Mouse (Mus musculus) neutrophil, adult 5-6 weeks (primary cell): ENCODE data around the gene Snrnp25. TPM values are rescaled to one million over a fixed set of nuclear protein-coding genes. Genes with fewer than 3 reads are reported as not detected.

Source experiments
- ATAC-seq: fragments of 151-379, 151-347 bp; 2 replicates; pipeline ENCODE4 v1.8.0; 2017; ENCODE audit warnings: mild to moderate bottlenecking, moderate TSS enrichment; ENCODE audit not compliant: insufficient number of reproducible peaks, poor library complexity, low FRiP score, severe bottlenecking; ENCODE audit errors: extremely low read depth
- total RNA-seq: library from RNA; stranded (forward); fragments of 200-1000 nt; gene quantifications from 2 replicates; pipeline ENCODE4 v1.2.3, GENCODE M21; 2017

The Snrnp25 gene
- total RNA-seq, 1 experiment from 2014 or later = 13.7 TPM

GRCm38 (mm10) chr11:32236712-32237410 lies 31.6 kb downstream of the Snrnp25 start:
- no peak for ATAC-seq

- no peak for ATAC-seq
These were observed 32.2 kb downstream of the Snrnp25 start for GRCm38 (mm10) chr11:32237411-32237795.

GRCm38 (mm10) chr11:32238093-32238860 lies 33.1 kb downstream of the Snrnp25 start:
- peak; percentile 90 for ATAC-seq

GRCm38 (mm10) chr11:32241391-32241790 lies 36.2 kb downstream of the Snrnp25 start:
- ATAC-seq = no peak

- ATAC-seq = no peak
These were observed 37.0 kb downstream of the Snrnp25 start for GRCm38 (mm10) chr11:32242209-32242608.

- no peak for ATAC-seq
These were observed 38.2 kb downstream of the Snrnp25 start for GRCm38 (mm10) chr11:32243205-32243955.

- no peak for ATAC-seq
These were observed 38.8 kb downstream of the Snrnp25 start for GRCm38 (mm10) chr11:32244064-32244463.

GRCm38 (mm10) chr11:32244617-32245016 lies 39.4 kb downstream of the Snrnp25 start:
- no peak for ATAC-seq

GRCm38 (mm10) chr11:32245614-32246013 lies 40.4 kb downstream of the Snrnp25 start:
- ATAC-seq = no peak

- no peak for ATAC-seq
These were observed 41.9 kb downstream of the Snrnp25 start for GRCm38 (mm10) chr11:32247068-32247467.

- ATAC-seq = no peak
These were observed 43.1 kb downstream of the Snrnp25 start for GRCm38 (mm10) chr11:32248350-32248749.

- no peak for ATAC-seq
These were observed 45.9 kb downstream of the Snrnp25 start for GRCm38 (mm10) chr11:32250880-32251763.

- ATAC-seq = no peak
These were observed 47.9 kb downstream of the Snrnp25 start for GRCm38 (mm10) chr11:32253121-32253520.

GRCm38 (mm10) chr11:32256146-32256545 lies 50.9 kb downstream of the Snrnp25 start:
- no peak for ATAC-seq

- ATAC-seq = no peak
These were observed 51.4 kb downstream of the Snrnp25 start for GRCm38 (mm10) chr11:32256566-32256965.
